Mouse (Mus musculus) brown adipose tissue, adult 24 weeks (tissue): ENCODE data around the gene Dock3. TPM values are rescaled to one million over a fixed set of nuclear protein-coding genes. Genes with fewer than 3 reads are reported as not detected.

Source experiments
- H3K27ac ChIP-seq: fragments of 200-500 bp; replicated peaks from 2 replicates; pipeline ENCODE4 v1.5.1; 2012; ENCODE audit warnings: low read depth, mild to moderate bottlenecking, low read length
- H3K4me1 ChIP-seq: fragments of 200-500 bp; 2 replicates; pipeline ENCODE4 v1.6.1; 2012; ENCODE audit warnings: low read length, mixed read lengths; ENCODE audit not compliant: control insufficient read depth, insufficient read depth, insufficient read length
- H3K4me3 ChIP-seq: fragments of 200-500 bp; 2 replicates; pipeline ENCODE4 v1.5.1; 2012; ENCODE audit warnings: low read depth, mild to moderate bottlenecking, low read length, moderate library complexity; ENCODE audit not compliant: insufficient read depth
- polyA plus RNA-seq: library from polyadenylated mRNA; stranded (reverse); fragments of >200 nt; gene quantifications from 2 replicates; pipeline ENCODE4 v1.2.4, GENCODE M21; 2012; ENCODE audit not compliant: missing spikeins, insufficient read depth, insufficient read length

Gene Dock3
- polyA plus RNA-seq: not detected in 2 replicates

DNA sequence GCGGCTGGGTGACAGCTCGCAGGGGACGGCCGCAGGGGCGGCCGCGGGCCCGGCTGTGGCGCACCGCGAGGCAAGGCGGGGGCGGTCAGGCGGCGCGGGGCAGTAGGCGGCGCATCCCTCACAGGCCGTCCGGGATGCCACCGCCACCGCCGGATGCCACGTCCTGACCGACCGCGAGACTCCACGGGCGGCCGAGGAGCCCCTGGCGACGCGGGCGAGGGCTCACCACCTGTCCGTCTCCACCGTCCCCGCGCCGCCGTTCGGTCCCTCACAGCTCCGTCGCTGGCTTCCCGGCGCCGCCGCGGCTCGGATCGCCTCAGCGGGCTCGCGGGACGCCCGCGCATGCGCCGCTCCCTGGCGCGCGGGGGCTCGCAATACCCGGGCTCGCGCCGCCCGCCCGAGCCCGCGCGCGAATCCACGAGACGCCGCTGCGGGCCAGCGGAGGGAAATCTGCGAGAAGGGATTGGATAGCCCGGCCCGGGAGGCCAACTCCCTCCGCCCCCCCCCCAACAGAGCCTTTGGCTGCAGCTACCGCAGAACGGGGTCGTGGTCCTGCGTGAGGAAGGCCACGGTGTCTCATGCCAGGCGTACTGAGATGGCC lies at the start of gene Dock3:
Dock3 (minus strand) TSS at position 371 of the 601 bp plus-strand sequence.
- Histone ChIP-seq H3K4me3 (peak within 1 kb of the TSS; percentile 70), H3K4me1 (no peaks in the 10 kb centered on the region), H3K27ac (no peak within 1 kb of the TSS)

DNA sequence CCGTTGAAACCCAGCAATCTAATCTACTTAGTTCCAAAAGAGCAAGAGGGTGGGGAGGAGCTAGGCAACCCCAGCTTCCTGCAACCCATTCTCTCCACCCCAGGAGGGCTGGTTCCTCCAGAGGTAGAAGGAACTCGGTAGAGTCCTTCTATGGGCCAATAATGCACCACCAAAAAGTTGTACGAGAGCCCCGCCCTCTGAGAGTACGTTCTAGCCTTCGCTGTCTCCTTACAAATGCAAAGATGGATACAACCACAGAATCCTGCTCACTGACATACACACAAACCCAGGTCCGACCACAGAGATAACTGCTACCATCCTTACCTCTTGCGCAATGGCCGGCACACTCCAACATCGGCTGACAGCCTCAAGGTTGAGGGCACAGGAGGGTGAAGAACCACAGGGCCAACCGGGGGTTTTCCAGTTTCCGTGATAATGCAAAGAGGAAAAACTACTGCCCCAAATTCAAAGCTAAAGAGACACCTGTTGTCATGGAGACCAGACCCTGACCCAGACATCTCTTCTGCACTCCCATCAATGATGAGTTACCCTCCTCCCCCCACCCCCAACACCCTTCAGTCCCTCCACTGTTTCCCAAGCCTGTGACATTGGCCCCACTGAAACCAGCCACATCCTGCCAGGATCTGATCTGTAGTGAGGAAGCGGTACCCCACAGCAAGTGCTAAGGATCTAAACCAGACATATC lies 48.8 kb upstream of the Dock3 start:
- Histone ChIP-seq H3K27ac (no peak overlapping the region; the same call in 1 of the 2 replicates), H3K4me3 (no peak overlapping the region; the same call in 1 of the 2 replicates), H3K4me1 (peaks cover 13% of the 10 kb centered on the region)

DNA sequence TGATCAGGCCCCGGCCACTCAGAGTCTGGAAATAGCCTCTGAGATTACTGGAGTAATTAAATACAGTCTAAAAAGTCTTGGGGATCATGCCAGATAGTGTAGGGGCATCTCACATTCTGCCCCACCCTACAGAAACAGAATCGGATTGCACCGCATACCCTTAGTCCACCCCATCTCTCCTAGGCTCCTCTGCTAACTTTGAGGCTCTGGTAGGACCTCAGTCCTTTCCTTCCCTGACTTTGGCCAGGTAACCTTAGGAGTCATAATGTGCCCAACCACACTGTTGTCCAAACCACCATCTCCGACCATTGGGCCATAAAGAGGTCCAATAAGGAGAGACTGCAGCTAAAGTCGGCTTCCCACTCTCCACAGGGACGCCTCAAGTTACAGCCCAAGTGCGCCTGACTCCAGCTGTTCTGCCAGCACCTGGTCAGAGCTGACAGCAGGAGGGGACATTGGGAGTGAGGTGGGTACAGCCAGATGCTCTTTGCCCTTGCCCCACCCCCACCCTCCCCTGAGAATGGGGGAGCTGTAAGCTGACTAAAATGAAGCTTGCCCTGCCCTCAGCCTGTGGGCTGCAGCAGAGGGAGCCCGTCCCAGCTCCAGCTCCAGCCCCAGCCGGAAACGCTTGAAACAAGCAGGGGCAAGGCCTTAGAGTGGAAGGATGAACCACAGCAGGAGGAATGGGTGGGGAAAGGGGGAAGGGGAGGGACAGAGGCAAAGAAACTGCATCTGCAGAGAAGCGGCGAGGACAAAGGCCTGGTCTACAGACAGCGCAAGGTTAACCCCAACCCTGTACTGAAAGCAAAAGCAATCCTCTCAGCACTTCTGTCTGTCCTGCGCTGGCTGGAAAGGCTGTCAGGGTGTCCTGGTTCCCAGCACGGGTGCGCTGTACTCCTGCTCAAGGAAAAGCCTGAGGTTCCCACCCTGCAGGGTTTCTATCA lies 47.9 kb upstream of the Dock3 start:
- no peak overlapping the region; the same call in 1 of the 2 replicates for H3K27ac ChIP-seq
- H3K4me1 ChIP-seq: peaks cover 10% of the 10 kb centered on the region
- H3K4me3 ChIP-seq: no peak overlapping the region; the same call in 1 of the 2 replicates

- Histone ChIP-seq H3K4me3 (no peak overlapping the region), H3K27ac (peak overlapping the region; percentile 12; the same call in 1 of the 2 replicates), H3K4me1 (peaks cover 10% of the 10 kb centered on the region)
Observed at GRCm38 (mm10) chr9:107278527-107279377, 47.0 kb upstream of the Dock3 start.

DNA sequence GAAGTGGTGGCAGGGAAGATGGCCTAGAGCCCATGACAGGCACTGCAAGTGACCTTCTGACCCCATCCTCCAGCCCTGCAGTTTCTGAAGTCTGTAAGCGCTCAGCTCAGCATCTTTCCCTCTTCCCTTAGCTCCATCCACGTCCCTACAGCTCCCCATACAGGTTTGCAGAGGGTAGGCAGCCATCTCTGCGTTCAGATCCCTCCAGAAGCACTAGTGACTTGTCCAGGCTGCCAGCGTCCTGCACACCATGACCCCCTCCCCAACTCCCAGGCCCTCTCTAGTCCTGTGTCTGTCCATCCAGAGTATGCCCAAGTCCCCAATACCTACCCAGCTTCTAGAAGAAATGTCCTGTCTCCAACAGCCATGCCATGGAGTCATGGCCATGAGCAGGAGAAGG lies 46.4 kb upstream of the Dock3 start:
- Histone ChIP-seq H3K4me1 (peaks cover 10% of the 10 kb centered on the region), H3K27ac (peak overlapping the region; percentile 12; the same call in 1 of the 2 replicates), H3K4me3 (no peak overlapping the region)

- Histone ChIP-seq H3K4me1 (peaks cover 10% of the 10 kb centered on the region), H3K4me3 (no peak overlapping the region), H3K27ac (no peak overlapping the region)
Observed at GRCm38 (mm10) chr9:107277603-107278002, 45.9 kb upstream of the Dock3 start.

GRCm38 (mm10) chr9:107275710-107276109 lies 44.0 kb upstream of the Dock3 start:
- Histone ChIP-seq H3K4me3 (no peak overlapping the region), H3K4me1 (peaks cover 5% of the 10 kb centered on the region; the same call in 1 of the 2 replicates), H3K27ac (no peak overlapping the region)

GRCm38 (mm10) chr9:107274751-107275150 lies 43.0 kb upstream of the Dock3 start:
- H3K27ac ChIP-seq: no peak overlapping the region
- peaks cover 5% of the 10 kb centered on the region; the same call in 1 of the 2 replicates for H3K4me1 ChIP-seq
- no peak overlapping the region for H3K4me3 ChIP-seq

DNA sequence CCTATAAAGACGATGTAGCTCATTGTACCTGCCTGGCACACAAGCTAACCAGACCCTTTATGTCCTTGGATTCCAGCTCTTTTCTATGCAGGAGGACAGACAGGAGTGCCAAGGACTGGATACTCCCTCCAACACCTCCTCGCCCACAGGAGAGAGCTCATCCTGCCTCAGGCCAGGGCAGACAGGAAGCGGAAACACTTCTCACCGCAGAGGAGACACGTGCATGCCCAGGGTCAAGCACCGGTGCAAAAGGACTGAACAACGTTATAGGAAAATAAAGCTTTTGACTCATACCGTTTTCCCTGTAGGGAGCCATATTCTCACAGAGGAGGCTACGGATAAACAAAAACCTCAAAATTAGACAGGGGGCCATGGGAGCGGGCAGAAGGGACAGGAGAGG lies 41.5 kb upstream of the Dock3 start:
- peaks cover 3% of the 10 kb centered on the region; the same call in 1 of the 2 replicates for H3K4me1 ChIP-seq
- no peak overlapping the region for H3K27ac ChIP-seq
- no peak overlapping the region for H3K4me3 ChIP-seq

DNA sequence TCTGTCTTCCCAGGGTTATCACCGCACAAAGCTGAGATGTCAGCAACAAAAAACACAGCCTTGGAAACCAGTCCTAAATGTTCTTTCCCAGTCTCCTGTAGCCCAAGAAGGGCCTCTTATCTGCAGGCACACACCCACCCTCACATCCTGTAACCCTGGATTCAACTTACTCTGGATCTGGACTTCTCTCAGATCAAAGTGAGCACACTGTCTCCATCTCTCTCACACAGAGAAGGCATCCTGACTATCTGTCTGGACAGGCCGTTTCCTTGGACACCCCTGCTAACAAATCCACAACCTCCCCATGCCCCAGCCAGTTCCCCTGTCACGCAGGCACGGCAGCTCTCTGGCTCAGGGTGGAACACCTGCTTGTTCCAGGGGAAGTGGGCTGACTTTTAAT lies 40.6 kb upstream of the Dock3 start:
- Histone ChIP-seq H3K27ac (no peak overlapping the region), H3K4me1 (0 out of 2 replicates have a peak, but pooled peaks cover 2% of the 10 kb centered on the region), H3K4me3 (no peak overlapping the region)

DNA sequence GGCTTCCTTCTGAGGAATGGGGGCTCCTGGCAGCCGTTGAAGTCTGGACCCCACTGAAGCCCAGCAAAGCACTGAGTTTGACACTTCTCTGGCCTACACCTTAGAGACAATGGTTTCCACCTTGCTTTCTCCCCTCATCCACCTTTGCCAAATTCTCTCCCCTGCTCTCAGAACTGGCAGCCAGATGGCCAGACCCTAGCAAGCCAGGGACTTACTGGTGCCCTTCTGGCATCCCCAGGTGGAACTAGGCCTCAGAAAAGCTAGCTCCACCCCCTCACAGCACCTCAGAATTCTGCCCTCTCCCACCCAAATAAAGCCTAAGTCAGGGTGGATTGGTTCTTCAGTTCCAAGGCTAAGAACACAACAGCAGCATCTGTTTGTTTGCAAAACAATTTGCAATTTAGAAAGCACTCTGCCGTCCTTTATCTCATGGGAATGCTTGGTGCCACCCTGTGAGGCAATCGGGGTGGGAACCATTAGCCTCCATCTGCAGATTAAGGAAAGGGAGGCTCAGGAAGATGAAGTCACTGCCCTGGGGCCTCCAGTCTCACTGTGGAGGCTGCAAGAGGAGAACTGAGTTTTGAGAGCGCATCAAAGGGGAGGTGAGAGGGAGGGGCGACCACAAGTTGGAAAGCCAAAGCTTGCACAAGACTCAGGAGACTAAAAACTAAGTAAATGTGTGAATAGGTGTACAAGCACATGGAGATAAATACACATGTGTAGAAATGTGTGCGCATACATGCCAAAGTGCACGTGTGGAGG lies 39.6 kb upstream of the Dock3 start:
- H3K27ac ChIP-seq: no peak overlapping the region
- 0 out of 2 replicates have a peak, but pooled peaks cover 2% of the 10 kb centered on the region for H3K4me1 ChIP-seq
- no peak overlapping the region for H3K4me3 ChIP-seq

DNA sequence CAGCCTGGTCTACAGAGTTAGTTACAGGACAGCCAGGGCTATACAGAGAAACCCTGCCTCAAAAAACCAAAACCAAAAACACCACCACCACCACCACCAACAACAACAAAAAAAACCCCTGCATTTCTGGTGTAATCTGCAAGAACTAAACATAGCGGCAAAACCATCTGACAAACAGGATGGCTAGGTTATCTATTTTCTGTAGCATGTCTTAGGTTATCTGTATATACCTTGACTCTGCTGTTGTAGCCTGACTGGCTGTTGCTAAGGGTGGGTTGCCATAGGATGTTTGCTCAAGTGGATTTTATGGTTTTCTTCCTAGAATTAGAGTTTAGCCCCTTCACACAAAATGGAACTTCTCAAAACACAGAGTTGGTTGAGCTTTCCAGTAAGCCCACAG lies 38.1 kb upstream of the Dock3 start:
- 0 out of 2 replicates have a peak, but pooled peaks cover 1% of the 10 kb centered on the region for H3K4me1 ChIP-seq
- H3K4me3 ChIP-seq: no peak overlapping the region
- no peak overlapping the region for H3K27ac ChIP-seq

GRCm38 (mm10) chr9:107267721-107268402 lies 36.2 kb upstream of the Dock3 start:
- Histone ChIP-seq H3K4me1 (0 out of 2 replicates have a peak, but pooled peaks cover 2% of the 10 kb centered on the region), H3K27ac (no peak overlapping the region), H3K4me3 (no peak overlapping the region)
